Mouse (Mus musculus) left cerebral cortex, postnatal 25 days (tissue): ENCODE measurements at regions not wholly inside any gene's neighbourhood (a gene's known extent, or its start where the extent isn't known, plus 50 kb on each side); places are given as distances from the start of the nearest gene placed in this dataset.

Experiments
- DNase-seq, 2 experiments: peaks; one replicate each; pipeline ENCODE4 v3.0.0; 2022; ENCODE audit warnings: low spot score in 2 of 2, mixed read lengths in 1 of 2
- intact Hi-C: fragments of 180-260 bp; cut with DNase I; formaldehyde crosslinking; loops from one replicate; pipeline ENCODE4 v1.15.1; 2025

GRCm38 (mm10) chrX:68245753-68246152 lies 324.5 kb upstream of the 4933436I01Rik start:
- intact Hi-C loops, result no loop called here
- DNase-seq, result peak in 1 of 2 experiments; percentile 42

DNA sequence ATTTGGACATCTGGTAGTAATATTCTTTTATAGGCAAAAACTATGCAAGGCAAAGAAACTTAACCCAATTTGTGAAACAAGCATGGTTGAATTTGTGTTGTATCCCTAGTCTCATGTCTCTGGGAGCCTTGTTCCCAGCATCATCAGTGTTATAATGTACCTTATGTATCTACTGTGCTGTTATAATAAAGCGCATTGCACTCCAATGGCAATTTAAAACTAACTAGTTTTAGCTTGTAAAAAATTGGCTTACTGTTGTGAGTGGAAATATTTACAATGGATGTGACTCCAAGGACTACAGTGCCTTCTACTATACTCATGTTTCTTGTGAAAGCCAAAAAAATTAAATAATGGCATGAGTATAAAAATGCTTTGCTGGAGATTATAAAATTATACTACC lies 322.7 kb upstream of the 4933436I01Rik start:
- intact Hi-C loops, result no loop called here
- DNase-seq, result no peak
